Mouse (Mus musculus): ENCODE data around the gene D17Wsu92e. TPM values are rescaled to one million over a fixed set of nuclear protein-coding genes. Genes with fewer than 3 reads are reported as not detected.

D17Wsu92e gene
- total RNA-seq, 2 experiments from 2014 or later, result 127 to 130 TPM

DNA sequence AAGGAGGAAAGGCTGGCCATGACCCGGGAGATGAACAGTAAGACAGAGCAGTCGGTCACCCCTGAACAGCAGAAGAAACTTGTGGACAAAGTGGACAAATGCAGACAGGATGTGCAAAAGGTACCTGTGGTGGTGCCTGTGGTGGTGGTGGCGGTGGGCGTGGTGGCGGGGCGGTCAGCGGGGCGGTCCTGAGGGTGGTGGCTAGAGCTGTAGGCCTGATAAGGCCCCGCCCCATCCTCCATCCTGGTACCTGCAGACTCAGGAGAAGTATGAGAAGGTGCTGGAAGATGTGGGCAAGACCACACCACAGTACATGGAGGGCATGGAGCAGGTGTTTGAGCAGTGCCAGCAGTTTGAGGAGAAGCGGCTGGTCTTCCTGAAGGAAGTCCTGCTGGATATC is 114.8 kb downstream of the D17Wsu92e start:
- DNase-seq (ENCODE audit: low spot score in 2 of 2), result no peak

DNA sequence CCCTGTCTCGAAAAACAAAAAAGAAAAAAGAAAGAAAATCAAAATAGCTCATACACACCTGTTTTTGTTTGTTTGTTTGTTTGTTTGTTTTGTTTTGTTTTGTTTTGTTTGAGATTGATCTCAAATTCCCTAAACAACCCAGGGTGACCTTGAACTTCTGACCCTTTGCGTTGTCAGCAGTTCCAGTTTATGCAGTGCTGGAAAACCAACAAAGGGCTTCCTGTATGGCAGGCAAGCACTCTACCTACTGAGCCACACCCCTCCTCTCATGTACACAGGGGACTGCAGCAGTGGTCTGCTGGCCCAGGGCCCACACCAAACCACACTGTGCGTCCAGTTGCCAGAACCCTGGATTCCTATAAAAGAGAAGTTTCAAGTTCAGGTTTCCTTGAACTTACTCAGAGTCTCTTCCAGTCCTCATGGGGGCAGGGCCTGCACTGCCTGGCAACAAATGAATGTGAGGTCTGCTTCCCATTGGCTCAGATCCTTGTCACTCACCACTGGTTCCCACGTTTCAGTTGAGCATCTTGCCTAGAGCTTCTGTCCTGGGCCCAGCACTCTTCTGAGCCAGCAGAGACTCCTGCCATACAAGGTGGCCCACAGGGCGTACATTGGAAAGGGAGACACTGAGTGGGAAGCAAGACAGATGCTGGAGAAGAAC is 116.4 kb downstream of the D17Wsu92e start:
- no peak for DNase-seq (ENCODE audit: low spot score in 2 of 2)

DNA sequence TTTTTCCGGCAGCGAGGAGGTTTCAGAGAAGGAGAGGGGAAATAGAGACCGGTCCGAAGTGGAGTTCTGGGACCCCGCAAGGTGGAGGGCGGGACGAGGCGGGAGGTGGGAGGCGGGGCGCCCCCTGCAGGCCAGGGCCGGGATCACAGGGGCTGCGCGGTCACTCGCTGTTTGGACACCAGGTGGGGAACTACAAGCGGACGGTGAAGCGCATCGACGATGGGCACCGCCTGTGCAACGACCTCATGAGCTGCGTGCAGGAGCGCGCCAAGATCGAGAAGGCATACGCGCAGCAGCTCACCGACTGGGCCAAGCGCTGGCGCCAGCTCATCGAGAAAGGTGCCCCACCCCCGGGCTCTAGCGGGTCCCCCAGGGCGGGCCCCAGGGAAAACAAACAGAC is 117.9 kb downstream of the D17Wsu92e start:
- no peak for DNase-seq (ENCODE audit: low spot score in 2 of 2)

DNA sequence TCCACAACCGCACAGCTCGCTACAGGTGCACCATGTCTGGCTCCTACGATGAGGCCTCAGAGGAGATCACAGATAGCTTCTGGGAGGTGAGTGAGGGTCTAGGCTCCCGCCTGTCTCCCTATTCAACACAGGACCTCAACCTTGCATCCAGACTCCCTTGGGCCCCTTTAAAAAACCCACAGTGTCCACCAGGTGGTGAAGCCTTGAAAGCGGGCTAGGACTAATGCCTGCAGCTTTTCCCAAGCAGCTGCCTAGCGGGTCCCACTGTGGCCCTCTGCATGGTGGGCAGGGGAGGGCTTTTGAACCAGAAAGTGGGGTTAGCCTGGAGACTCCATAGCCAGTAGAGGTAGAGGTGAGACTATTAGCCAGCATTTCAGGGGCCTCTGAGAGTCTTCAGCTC is 118.6 kb downstream of the D17Wsu92e start:
- no peak for DNase-seq (ENCODE audit: low spot score in 2 of 2)

Other genes with a start within 250 kb of the D17Wsu92e start
- 100 to 1,000 TPM; 173 to 174 TPM for gene Nudt3, start 197.2 kb downstream of the D17Wsu92e start, total RNA-seq (2021)
- gene RPS10-NUDT3, start 185.4 kb downstream of the D17Wsu92e start, total RNA-seq (2021), result not detected
- gene Rps10, start 184.0 kb downstream of the D17Wsu92e start, total RNA-seq (2021), result 1,000 to 10,000 TPM; 1,377 to 1,386 TPM
- 1 to 10 TPM; 5.5 to 5.6 TPM for gene Pacsin1, start 165.1 kb downstream of the D17Wsu92e start, total RNA-seq (2021)
- gene Spdef, start 91.7 kb downstream of the D17Wsu92e start, total RNA-seq (2021), result 1 to 10 TPM; 1.2 to 1.9 TPM
- gene Snrpc, start 17.5 kb upstream of the D17Wsu92e start, total RNA-seq (2021), result 100 to 1,000 TPM; 115 to 124 TPM
- gene Uhrf1bp1, start 35.8 kb upstream of the D17Wsu92e start, total RNA-seq (2021), result 10 to 100 TPM; 24.5 to 24.8 TPM
- 10 to 100 TPM; 33.7 to 37.4 TPM for gene Anks1, start 88.7 kb upstream of the D17Wsu92e start, total RNA-seq (2021)
- gene Taf11, start 89.2 kb upstream of the D17Wsu92e start, total RNA-seq (2021), result 10 to 100 TPM; 39.5 to 43.6 TPM

Measured in adrenal gland, postnatal 4 days (tissue).